Mouse (Mus musculus): ENCODE results near the gene Nr0b1.

Gene Nr0b1

GRCm38 (mm10) chrX:86191614-86192419 lies at the start of gene Nr0b1:
Nr0b1 (plus strand) TSS chrX:86191764.
- DNase-seq (ENCODE audit: low spot score in 2 of 2), result no peak

- DNase-seq (ENCODE audit: low spot score in 2 of 2), result no peak
Observed at GRCm38 (mm10) chrX:86187250-86187649, 4.3 kb upstream of the Nr0b1 start.

GRCm38 (mm10) chrX:86192420-86192994 lies 943 bp downstream of the Nr0b1 start:
- peak in 1 of 2 experiments; percentile 1 for DNase-seq (ENCODE audit: low spot score in 2 of 2)

- DNase-seq (ENCODE audit: low spot score in 2 of 2), result no peak
Observed at GRCm38 (mm10) chrX:86193386-86193785, 1.8 kb downstream of the Nr0b1 start.

GRCm38 (mm10) chrX:86237246-86237645 lies 45.7 kb downstream of the Nr0b1 start:
- DNase-seq (ENCODE audit: low spot score in 2 of 2), result no peak

Measured in cerebellum, postnatal 4 days (tissue).